Mouse (Mus musculus) forebrain, embryonic 16.5 days (tissue): ENCODE data around the gene Zar1. TPM values are rescaled to one million over a fixed set of nuclear protein-coding genes. Genes with fewer than 3 reads are reported as not detected.
"Not testable (repeated sequence)": the region's sequence is repeated elsewhere in the genome, so short reads cannot be mapped to it uniquely, and the experiment has no call there.

ENCODE experiments used
- ATAC-seq: fragments of 200-750 bp; cut with Nextera tagmentation; 2 replicates; pipeline ENCODE4 v1.8.0; 2017; ENCODE audit warnings: mild to moderate bottlenecking, moderate library complexity
- H3K27ac ChIP-seq: fragments of 300-500 bp; sonication (generic); 2 replicates; pipeline ENCODE4 v1.5.1; 2014; ENCODE audit warnings: low read length, control low read depth
- H3K27me3 ChIP-seq: fragments of 300-500 bp; sonication (generic); replicated peaks from 2 replicates; pipeline ENCODE4 v1.6.1; 2014; ENCODE audit warnings: low read length; ENCODE audit not compliant: control insufficient read depth, insufficient read depth
- H3K36me3 ChIP-seq: fragments of 300-500 bp; sonication (generic); 2 replicates; pipeline ENCODE4 v1.6.1; 2014; ENCODE audit not compliant: control insufficient read depth, insufficient read depth
- H3K4me1 ChIP-seq: fragments of 300-500 bp; sonication (generic); replicated peaks from 2 replicates; pipeline ENCODE4 v1.6.1; 2014; ENCODE audit warnings: low read length; ENCODE audit not compliant: control insufficient read depth, insufficient read depth
- H3K4me2 ChIP-seq: fragments of 300-500 bp; sonication (generic); 2 replicates; pipeline ENCODE4 v1.6.1; 2014; ENCODE audit warnings: mild to moderate bottlenecking, low read length, control low read depth
- H3K4me3 ChIP-seq: fragments of 300-500 bp; sonication (generic); replicated peaks from 2 replicates; pipeline ENCODE4 v1.5.1; 2014; ENCODE audit warnings: mild to moderate bottlenecking, low read length, control low read depth
- H3K9ac ChIP-seq: fragments of 300-500 bp; sonication (generic); replicated peaks from 2 replicates; pipeline ENCODE4 v1.6.1; 2014; ENCODE audit warnings: low read depth, low read length, control low read depth
- H3K9me3 ChIP-seq: fragments of 300-500 bp; sonication (generic); 2 replicates; pipeline ENCODE4 v1.6.1; 2016; ENCODE audit warnings: low read length; ENCODE audit not compliant: control insufficient read depth
- WGBS: fragments of 180-500 bp; shearing (Covaris S2); extraction: QIAGEN DNeasy Blood & Tissue Kit; methylation state at CpG from one replicate; pipeline ENCODE4 v1.1.7; 2014; 5-methylcytosine and 5-hydroxymethylcytosine counted together
- polyA plus RNA-seq: library from polyadenylated mRNA; unstranded; fragments of >200 nt; fragmentation: Nextera tagmentation; extraction: Ambion mirVana; gene quantifications from 2 replicates; pipeline ENCODE4 v1.2.1, GENCODE M21; 2015

Gene Zar1
- polyA plus RNA-seq: 1.1 and 1.9 TPM in 2 replicates

GRCm38 (mm10) chr5:72580970-72581332, at the start of gene Zar1:
TSS of gene Zar1 (minus strand) at chr5:72581254.
- peak; percentile 60; the same call in 1 of the 2 replicates for ATAC-seq
- WGBS: 7% methylated on average over 19 of the region's 21 CpGs
- not testable (repeated sequence) for H3K27me3 ChIP-seq

DNA sequence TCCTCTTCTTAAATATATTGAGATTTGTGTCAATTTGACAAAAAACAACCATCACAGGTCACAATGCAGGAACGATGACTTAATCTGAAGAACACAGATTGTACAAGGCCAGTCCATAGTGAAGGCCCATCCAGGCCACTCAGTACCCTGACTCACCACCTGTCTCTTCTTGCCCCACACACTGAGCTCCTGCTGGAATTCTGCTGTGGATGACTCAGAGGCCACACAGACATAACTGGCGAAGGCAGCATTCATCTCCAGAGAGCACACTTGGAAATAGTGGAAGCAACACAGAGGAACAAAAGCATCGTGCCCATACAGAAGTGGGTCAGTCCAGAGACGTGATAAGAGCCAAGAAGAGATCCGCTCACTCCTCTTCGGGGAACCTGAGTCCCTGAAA, 49.0 kb upstream of the Zar1 start:
- 90% methylated on average over 6 of the region's 6 CpGs for WGBS
- no peak for ATAC-seq
- Histone ChIP-seq H3K27ac (no peak overlapping the region), H3K9me3 (no peaks in the 10 kb centered on the region), H3K4me2 (no peak overlapping the region), H3K4me1 (no peaks in the 10 kb centered on the region), H3K36me3 (no peaks in the 10 kb centered on the region), H3K27me3 (no peaks in the 10 kb centered on the region), H3K4me3 (no peak overlapping the region), H3K9ac (no peak overlapping the region)

More at GRCm38 (mm10) chr5:72580970-72581332, at the start of gene Zar1:
- not testable (repeated sequence) for H3K27ac ChIP-seq, H3K9me3 ChIP-seq, H3K4me1 ChIP-seq, H3K36me3 ChIP-seq
- Histone ChIP-seq H3K4me3 (peak within 1 kb of the TSS; percentile 46), H3K4me2 (peak within 1 kb of the TSS; percentile 68), H3K9ac (peak within 1 kb of the TSS; percentile 57)

GRCm38 (mm10) chr5:72621022-72621421, 40.0 kb upstream of the Zar1 start:
- WGBS: 92% methylated on average over 1 of the region's 1 CpGs
- Histone ChIP-seq H3K27me3 (no peaks in the 10 kb centered on the region), H3K4me1 (no peaks in the 10 kb centered on the region), H3K4me3 (no peak overlapping the region), H3K9me3 (no peaks in the 10 kb centered on the region), H3K4me2 (no peak overlapping the region), H3K27ac (no peak overlapping the region), H3K36me3 (no peaks in the 10 kb centered on the region), H3K9ac (no peak overlapping the region)
- ATAC-seq: no peak

- H3K27me3 ChIP-seq: no peaks in the 10 kb centered on the region
- 84% methylated on average over 4 of the region's 4 CpGs for WGBS
- ATAC-seq: no peak
Observed at GRCm38 (mm10) chr5:72617413-72617812, 36.4 kb upstream of the Zar1 start.

DNA sequence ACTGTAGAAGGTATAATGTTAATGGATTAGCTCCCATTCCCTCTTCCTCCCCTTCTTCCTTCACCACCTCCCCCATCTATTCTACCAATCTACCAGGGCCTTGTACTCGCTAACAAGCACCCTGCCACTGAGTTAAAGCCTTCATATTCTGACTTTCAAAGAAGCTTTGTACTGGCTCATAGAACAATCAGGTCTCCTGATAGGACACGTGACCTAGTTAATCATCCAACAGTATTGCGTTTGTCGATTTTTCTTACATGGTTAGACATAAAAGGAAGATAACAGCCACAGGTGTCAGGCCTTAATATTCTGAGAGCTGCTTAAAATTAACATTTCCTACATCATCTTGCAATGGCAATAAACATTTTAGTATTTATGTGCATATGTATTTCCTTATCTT, 22.1 kb upstream of the Zar1 start:
- H3K4me1 ChIP-seq: no peaks in the 10 kb centered on the region
- no peak overlapping the region for H3K9ac ChIP-seq
- H3K36me3 ChIP-seq: no peaks in the 10 kb centered on the region
- no peaks in the 10 kb centered on the region for H3K27me3 ChIP-seq
- 89% methylated on average over 4 of the region's 4 CpGs for WGBS
- no peaks in the 10 kb centered on the region for H3K9me3 ChIP-seq
- H3K4me3 ChIP-seq: no peak overlapping the region
- ATAC-seq: no peak
- H3K27ac ChIP-seq: no peak overlapping the region
- H3K4me2 ChIP-seq: no peak overlapping the region

More at GRCm38 (mm10) chr5:72617413-72617812, 36.4 kb upstream of the Zar1 start:
- no peak overlapping the region for H3K27ac ChIP-seq
- no peak overlapping the region for H3K9ac ChIP-seq
- H3K4me3 ChIP-seq: no peak overlapping the region
- H3K4me2 ChIP-seq: no peak overlapping the region
- no peaks in the 10 kb centered on the region for H3K4me1 ChIP-seq
- no peaks in the 10 kb centered on the region for H3K9me3 ChIP-seq
- H3K36me3 ChIP-seq: no peaks in the 10 kb centered on the region

DNA sequence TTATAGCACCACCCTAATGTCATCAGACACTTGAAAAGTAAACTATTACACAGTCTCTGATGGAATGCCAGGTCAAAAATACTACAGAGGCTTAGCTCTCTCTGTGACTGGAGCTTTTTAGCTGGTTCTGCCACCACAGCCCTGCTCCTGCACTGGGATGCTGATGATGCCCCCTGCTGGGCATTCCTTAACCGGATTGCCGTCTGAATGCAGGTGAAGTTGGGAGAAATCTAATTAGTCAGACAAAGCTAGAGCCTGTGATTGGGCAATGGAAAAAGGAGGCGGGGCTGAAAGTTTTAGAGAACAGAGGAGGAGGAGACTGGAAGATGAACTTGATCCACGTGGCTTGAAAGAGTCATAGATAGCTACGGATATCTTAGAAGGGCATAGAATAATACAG, 20.0 kb upstream of the Zar1 start:
- no peak for ATAC-seq
- H3K4me3 ChIP-seq: no peak overlapping the region
- no peak overlapping the region for H3K27ac ChIP-seq
- H3K4me2 ChIP-seq: no peak overlapping the region
- WGBS: 9% methylated on average over 5 of the region's 5 CpGs
- H3K36me3 ChIP-seq: no peaks in the 10 kb centered on the region
- H3K4me1 ChIP-seq: no peaks in the 10 kb centered on the region
- no peaks in the 10 kb centered on the region for H3K9me3 ChIP-seq
- no peaks in the 10 kb centered on the region for H3K27me3 ChIP-seq
- H3K9ac ChIP-seq: no peak overlapping the region

- WGBS: 2% methylated on average over 29 of the region's 38 CpGs
- H3K36me3 ChIP-seq: no peaks in the 10 kb centered on the region
- peak within 1 kb of the TSS; percentile 40 for H3K4me3 ChIP-seq
- peak within 1 kb of the TSS; percentile 65 for H3K4me2 ChIP-seq
- H3K27me3 ChIP-seq: no peaks in the 10 kb centered on the region
- H3K4me1 ChIP-seq: 0 out of 2 replicates have a peak, but pooled peaks cover 5% of the 10 kb centered on the region
- peak within 1 kb of the TSS; percentile 52 for H3K9ac ChIP-seq
- H3K9me3 ChIP-seq: no peaks in the 10 kb centered on the region
- peak; percentile 82 for ATAC-seq
- H3K27ac ChIP-seq: no peak within 1 kb of the TSS
Observed at GRCm38 (mm10) chr5:72587192-72587681, 6.2 kb upstream of the Zar1 start, which contains the start of gene Gm5868. TSS of gene Gm5868 (minus strand) at chr5:72587551.

GRCm38 (mm10) chr5:72586667-72587191, 5.7 kb upstream of the Zar1 start:
- not testable (repeated sequence) for H3K4me1 ChIP-seq, H3K9ac ChIP-seq, H3K27me3 ChIP-seq, H3K27ac ChIP-seq, H3K9me3 ChIP-seq, H3K36me3 ChIP-seq
- H3K4me3 ChIP-seq: peak overlapping the region; percentile 40
- 44% methylated on average over 25 of the region's 25 CpGs for WGBS
- peak; percentile 52 for ATAC-seq
- peak overlapping the region; percentile 65 for H3K4me2 ChIP-seq

DNA sequence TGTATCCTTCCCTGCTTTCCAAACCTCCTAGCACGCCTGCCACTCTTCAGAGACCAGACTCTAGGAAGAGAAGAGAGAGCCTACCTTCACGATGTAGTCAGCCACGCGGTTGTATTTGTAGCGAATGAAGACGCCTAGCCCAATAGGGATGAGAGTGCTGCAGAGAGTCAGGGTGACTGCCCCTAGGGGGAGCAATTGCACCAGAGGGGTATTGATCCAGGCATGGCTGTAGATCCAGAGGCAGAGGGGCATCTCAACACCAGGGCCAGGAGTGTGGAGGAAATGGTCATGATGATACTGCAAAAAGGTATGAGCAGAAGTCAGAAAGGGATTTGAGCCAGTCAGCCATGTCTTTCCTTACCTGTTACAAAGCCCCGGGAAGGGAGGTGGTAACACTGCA, 5.1 kb upstream of the Zar1 start:
- not testable (repeated sequence) for H3K9ac ChIP-seq, H3K4me1 ChIP-seq, H3K36me3 ChIP-seq, H3K9me3 ChIP-seq, H3K4me3 ChIP-seq, H3K4me2 ChIP-seq, H3K27me3 ChIP-seq, H3K27ac ChIP-seq, ATAC-seq
- WGBS: 47% methylated on average over 7 of the region's 7 CpGs
